Mouse (Mus musculus) macrophage (primary cell): Measurements from ENCODE around the gene Rnf130. TPM values are rescaled to one million over a fixed set of nuclear protein-coding genes. Genes with fewer than 3 reads are reported as not detected.

Experiments
- H3K27ac ChIP-seq: fragments of 350-480 bp; formaldehyde crosslinking; 2 replicates; pipeline ENCODE4 v1.9.0; 2021
- H3K36me3 ChIP-seq: fragments of 350-480 bp; formaldehyde crosslinking; 2 replicates; pipeline ENCODE4 v1.9.0; 2021; ENCODE audit errors: inconsistent target
- H3K4me3 ChIP-seq: fragments of 350-480 bp; formaldehyde crosslinking; 2 replicates; pipeline ENCODE4 v1.9.0; 2021; ENCODE audit errors: inconsistent target
- H3K79me2 ChIP-seq: fragments of 350-480 bp; formaldehyde crosslinking; 2 replicates; pipeline ENCODE4 v1.9.0; 2021; ENCODE audit errors: inconsistent target
- WGBS: methylation state at CpG from one replicate; pipeline ENCODE4 v1.1.7; 2026; ENCODE audit warnings: inconsistent platforms; ENCODE audit not compliant: missing documents; 5-methylcytosine and 5-hydroxymethylcytosine counted together
- polyA plus RNA-seq: library from polyadenylated mRNA; stranded (reverse); fragments of 250-400 nt; gene quantifications from 3 replicates; pipeline ENCODE4 v1.2.4, GENCODE M21; 2018; ENCODE audit warnings: inconsistent platforms

The Rnf130 gene
- polyA plus RNA-seq, 1 experiment from 2014 or later, result 360 TPM

DNA sequence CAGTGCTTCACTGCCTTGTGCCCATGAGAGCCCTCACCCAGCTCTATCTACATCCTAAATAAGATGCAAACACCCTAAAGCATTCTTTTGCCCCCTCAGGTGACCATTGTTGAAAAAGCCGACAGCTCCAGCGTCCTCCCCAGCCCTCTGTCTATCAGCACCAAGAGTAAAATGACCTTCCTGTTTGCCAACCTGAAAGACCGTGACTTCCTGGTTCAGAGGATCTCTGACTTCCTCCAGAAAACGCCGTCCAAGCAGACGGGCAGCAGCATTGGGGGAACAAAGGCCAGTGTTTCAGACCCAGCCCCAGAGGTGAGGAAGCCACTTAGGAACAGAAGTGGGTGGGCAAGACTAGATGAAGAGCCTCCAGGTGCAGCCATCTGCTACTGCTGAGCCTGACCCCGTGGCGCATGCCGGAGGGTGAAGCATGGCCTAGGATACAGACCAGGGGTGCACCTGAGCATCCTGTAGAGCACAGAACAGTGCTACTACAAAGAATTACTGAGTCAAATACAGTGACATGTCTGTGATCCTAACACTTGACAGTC lies 124.5 kb downstream of the Rnf130 start:
- Histone ChIP-seq H3K36me3 (peaks cover 94% of the 10 kb centered on the region), H3K27ac (no peak overlapping the region), H3K79me2 (no peaks in the 10 kb centered on the region), H3K4me3 (no peak overlapping the region)
- WGBS, result 67% methylated on average over 9 of the region's 9 CpGs

DNA sequence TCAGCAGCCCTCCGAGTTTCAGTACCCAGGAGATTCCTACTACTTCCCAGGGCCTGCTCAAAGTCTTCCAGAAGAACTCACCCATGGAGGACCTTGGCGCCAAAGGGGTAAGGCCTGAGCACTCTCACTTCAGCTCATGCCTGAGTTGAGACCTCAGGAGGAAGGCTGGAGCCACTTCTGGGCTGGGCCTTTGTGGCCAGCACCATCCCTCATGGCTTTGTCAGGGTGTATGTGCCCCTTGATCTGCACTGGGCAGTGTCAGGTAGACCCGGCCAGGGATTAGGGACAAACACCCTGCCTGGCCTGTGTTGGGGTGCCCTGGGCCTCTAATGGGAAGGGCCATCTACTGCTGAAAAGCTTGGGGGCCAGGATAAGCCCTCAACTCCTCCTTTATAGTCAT lies 126.2 kb downstream of the Rnf130 start:
- WGBS, result 93% methylated on average over 3 of the region's 3 CpGs
- H3K4me3 ChIP-seq, result no peak overlapping the region
- H3K27ac ChIP-seq, result no peak overlapping the region
- H3K79me2 ChIP-seq, result no peaks in the 10 kb centered on the region
- peaks cover 93% of the 10 kb centered on the region for H3K36me3 ChIP-seq

DNA sequence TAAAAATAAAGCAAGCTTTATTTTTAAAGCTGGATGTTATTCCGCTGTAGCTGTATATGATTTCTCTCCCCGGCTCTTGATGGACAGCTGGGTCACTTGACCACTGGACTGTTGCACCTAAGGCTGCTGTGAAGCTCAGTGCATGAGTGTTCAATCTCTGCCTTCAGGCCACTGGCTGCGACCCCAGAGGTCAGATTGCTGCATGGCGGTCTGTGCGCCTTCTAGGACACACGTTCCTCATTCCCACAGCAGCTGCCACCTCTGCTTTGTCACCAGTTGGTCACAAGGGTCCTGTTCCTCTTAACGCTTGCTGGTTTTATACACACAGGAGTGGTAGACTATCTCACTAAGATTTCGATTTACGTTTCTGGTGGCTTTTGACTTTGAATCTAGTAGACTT lies 129.0 kb downstream of the Rnf130 start:
- H3K79me2 ChIP-seq, result no peaks in the 10 kb centered on the region
- no peak overlapping the region for H3K4me3 ChIP-seq
- H3K36me3 ChIP-seq, result peaks cover 98% of the 10 kb centered on the region
- H3K27ac ChIP-seq, result no peak overlapping the region
- 84% methylated on average over 9 of the region's 9 CpGs for WGBS

Other genes with a start within 250 kb of the Rnf130 start
- not detected in 3 replicates for gene Gfpt2, start 231.2 kb upstream of the Rnf130 start, polyA plus RNA-seq
- 33.3 to 49.2 TPM (median 41.3 TPM) in 3 replicates for gene Mapk9, start 178.6 kb upstream of the Rnf130 start, polyA plus RNA-seq
- not detected in 3 replicates for gene Rasgef1c, start 123.5 kb upstream of the Rnf130 start, polyA plus RNA-seq
- 44.0 to 64.7 TPM (median 64.2 TPM) in 3 replicates for gene Tbc1d9b, start 106.0 kb downstream of the Rnf130 start, polyA plus RNA-seq
- gene Mrnip, start 149.1 kb downstream of the Rnf130 start, polyA plus RNA-seq, result 2.3 to 4.9 TPM (median 2.4 TPM) in 3 replicates
- 491 to 809 TPM (median 572 TPM) in 3 replicates for gene Sqstm1, start 185.5 kb downstream of the Rnf130 start, polyA plus RNA-seq
- 34.3 to 55.7 TPM (median 49.2 TPM) in 3 replicates for gene Mgat4b, start 185.5 kb downstream of the Rnf130 start, polyA plus RNA-seq
- gene Ltc4s, start 213.3 kb downstream of the Rnf130 start, polyA plus RNA-seq, result 6.5 to 23.2 TPM (median 6.5 TPM) in 3 replicates